Mouse (Mus musculus) ES-E14 (cell line): ENCODE measurements around the gene Mmp27. TPM values are rescaled to one million over a fixed set of nuclear protein-coding genes. Genes with fewer than 3 reads are reported as not detected.

Experiments
- DNase-seq: peaks from one replicate; pipeline ENCODE4 v3.0.0-alpha.2; 2013; ENCODE audit warnings: low read depth, low spot score
- H3K27ac ChIP-seq: 2 replicates; pipeline ENCODE4 v1.5.1; 2012; ENCODE audit warnings: low read depth, mild to moderate bottlenecking, low read length, moderate library complexity, mixed read lengths; ENCODE audit not compliant: poor library complexity, insufficient read depth, severe bottlenecking
- H3K36me3 ChIP-seq: 2 replicates; pipeline ENCODE4 v1.6.1; 2012; ENCODE audit warnings: mild to moderate bottlenecking, low read length, moderate library complexity, mixed read lengths; ENCODE audit not compliant: control insufficient read depth, poor library complexity, insufficient read depth, severe bottlenecking
- H3K4me1 ChIP-seq, 2 experiments: fragments of 150-350 bp in 1 of 2; sonication (generic) in 1 of 2; 2 replicates each; pipeline ENCODE4 v1.6.1; 2012; ENCODE audit warnings: low read length in 2 of 2, mild to moderate bottlenecking in 1 of 2, mixed read lengths in 1 of 2; ENCODE audit not compliant: control insufficient read depth in 2 of 2, insufficient read depth in 2 of 2, poor library complexity in 1 of 2
- H3K4me3 ChIP-seq, 2 experiments: fragments of 150-350 bp in 1 of 2; sonication (generic) in 1 of 2; 2 replicates each; pipeline ENCODE4 v1.5.1; 2012; ENCODE audit warnings: low read length in 2 of 2, low read depth in 1 of 2, mild to moderate bottlenecking in 1 of 2, mixed read lengths in 1 of 2; ENCODE audit not compliant: insufficient read depth in 1 of 2, poor library complexity in 1 of 2, severe bottlenecking in 1 of 2
- H3K9ac ChIP-seq: 2 replicates; pipeline ENCODE4 v1.6.1; 2012; ENCODE audit warnings: low read depth, mild to moderate bottlenecking, low read length, mixed read lengths; ENCODE audit not compliant: poor library complexity, insufficient read depth, severe bottlenecking
- H3K9me3 ChIP-seq: fragments of 150-350 bp; sonication (generic); 2 replicates; pipeline ENCODE4 v1.6.1; 2012; ENCODE audit warnings: low read depth, mild to moderate bottlenecking, low read length; ENCODE audit not compliant: control insufficient read depth, insufficient read depth
- CHD2 ChIP-seq: IDR thresholded peaks from 2 replicates; pipeline ENCODE4 v1.6.1; 2014; ENCODE audit warnings: mild to moderate bottlenecking, low read depth, low read length, inconsistent platforms
- HCFC1 ChIP-seq: IDR thresholded peaks from 2 replicates; pipeline ENCODE4 v1.6.1; 2012; ENCODE audit warnings: low read length, inconsistent platforms, borderline replicate concordance; ENCODE audit not compliant: insufficient read depth
- MAFK ChIP-seq: IDR thresholded peaks from 2 replicates; pipeline ENCODE4 v1.6.1; 2014; ENCODE audit warnings: mild to moderate bottlenecking, low read depth, low read length, inconsistent platforms; ENCODE audit not compliant: insufficient read depth
- ZC3H11A ChIP-seq: IDR thresholded peaks from 2 replicates; pipeline ENCODE4 v1.6.1; 2012; ENCODE audit warnings: low read depth, mild to moderate bottlenecking, inconsistent platforms, low read length, borderline replicate concordance
- ZNF384 ChIP-seq: IDR thresholded peaks from 2 replicates; pipeline ENCODE4 v1.6.1; 2012; ENCODE audit warnings: low read depth, low read length, inconsistent platforms
- in situ Hi-C, 2 experiments: fragments of 600-800 bp; cut with MboI; formaldehyde crosslinking; loops; one replicate each; pipeline ENCODE4 v1.15.1; 2025; ENCODE audit warnings: low sequenced_read_pairs in 2 of 2, inconsistent platforms in 1 of 2; ENCODE audit not compliant: unreplicated experiment in 2 of 2
- total RNA-seq: library from RNA; depleted of rRNA; stranded (reverse); fragments of 300-350 nt; gene quantifications from 2 replicates; pipeline ENCODE4 v1.2.3, GENCODE M21; 2012; rRNA removed

Gene Mmp27
- total RNA-seq, 1 experiment, result not detected

GRCm38 (mm10) chr9:7604005-7604404, 32.8 kb downstream of the Mmp27 start:
- Histone ChIP-seq H3K4me3 (no peak overlapping the region), H3K9me3 (no peaks in the 10 kb centered on the region), H3K4me1 (no peaks in the 10 kb centered on the region), H3K27ac (no peak overlapping the region), H3K36me3 (no peaks in the 10 kb centered on the region), H3K9ac (no peak overlapping the region)
- in situ Hi-C loops, result loop anchor here in 1 of 2 experiments (10.0 kb wide), 1 partner anchor 251 kb away; no protein-coding TSS in a partner anchor
- no peak for TF ChIP-seq ZNF384
- TF ChIP-seq HCFC1, result no peak
- TF ChIP-seq ZC3H11A, result no peak
- no peak for TF ChIP-seq CHD2
- no peak for DNase-seq

GRCm38 (mm10) chr9:7605638-7606037, 34.4 kb downstream of the Mmp27 start:
- H3K4me3 ChIP-seq, result no peak overlapping the region
- in situ Hi-C loops, result loop anchor here in 1 of 2 experiments (10.0 kb wide), 1 partner anchor 249 kb away; no protein-coding TSS in a partner anchor
- 0 out of 2 replicates have a peak, but pooled peaks cover 2% of the 10 kb centered on the region for H3K9me3 ChIP-seq
- no peaks in the 10 kb centered on the region for H3K36me3 ChIP-seq
- H3K4me1 ChIP-seq, result no peaks in the 10 kb centered on the region
- DNase-seq, result no peak
- TF ChIP-seq ZNF384 (no peak), ZC3H11A (no peak), CHD2 (no peak), MAFK (no peak), HCFC1 (no peak)
- H3K27ac ChIP-seq, result no peak overlapping the region
- H3K9ac ChIP-seq, result no peak overlapping the region

GRCm38 (mm10) chr9:7622582-7622981, 51.4 kb downstream of the Mmp27 start:
- H3K36me3 ChIP-seq, result no peaks in the 10 kb centered on the region
- H3K9me3 ChIP-seq, result no peaks in the 10 kb centered on the region
- no peak for DNase-seq
- TF ChIP-seq ZC3H11A, result no peak
- TF ChIP-seq MAFK, result no peak
- no peak for TF ChIP-seq HCFC1
- TF ChIP-seq CHD2, result no peak
- no peak for TF ChIP-seq ZNF384
- no peak overlapping the region for H3K9ac ChIP-seq
- H3K27ac ChIP-seq, result no peak overlapping the region
- in situ Hi-C loops, result no loop called here
- H3K4me3 ChIP-seq, result no peak overlapping the region
- H3K4me1 ChIP-seq, result no peaks in the 10 kb centered on the region

- no peak for DNase-seq
- H3K9me3 ChIP-seq, result no peaks in the 10 kb centered on the region
- H3K4me1 ChIP-seq, result no peaks in the 10 kb centered on the region
- no peak within 1 kb of the TSS for H3K9ac ChIP-seq
- TF ChIP-seq CHD2 (no peak), ZC3H11A (no peak), HCFC1 (no peak), ZNF384 (no peak), MAFK (no peak)
- H3K4me3 ChIP-seq, result no peak within 1 kb of the TSS
- in situ Hi-C loops, result no loop called here
- no peak within 1 kb of the TSS for H3K27ac ChIP-seq
- H3K36me3 ChIP-seq, result no peaks in the 10 kb centered on the region
Observed at GRCm38 (mm10) chr9:7627931-7628330, 56.7 kb downstream of the Mmp27 start, which contains the start of gene Mmp20. Gene Mmp20 (plus strand): TSS chr9:7628231.

Other genes starting within 250 kb of the Mmp27 start
- gene Mmp12, start 227.0 kb upstream of the Mmp27 start, total RNA-seq, result 0.13 TPM in 1 of 2 replicates, not detected in the other
- not detected in 2 replicates for gene Mmp1b, start 183.3 kb upstream of the Mmp27 start, total RNA-seq
- not detected in 2 replicates for gene Mmp3, start 125.6 kb upstream of the Mmp27 start, total RNA-seq
- 0.13 TPM in 1 of 2 replicates, not detected in the other for gene Mmp10, start 69.0 kb upstream of the Mmp27 start, total RNA-seq
- not detected in 2 replicates for gene Mmp8, start 12.9 kb upstream of the Mmp27 start, total RNA-seq
- gene Mmp20, start 56.8 kb downstream of the Mmp27 start, total RNA-seq, result 0.16 and 0.18 TPM in 2 replicates
- not detected in 2 replicates for gene Mmp7, start 120.7 kb downstream of the Mmp27 start, total RNA-seq
- gene Tmem123, start 192.6 kb downstream of the Mmp27 start, total RNA-seq, result 23.6 and 27.5 TPM in 2 replicates